Mouse (Mus musculus): ENCODE results near the gene Sirpb1a. TPM values are rescaled to one million over a fixed set of nuclear protein-coding genes. Genes with fewer than 3 reads are reported as not detected.

Gene Sirpb1a
- polyA plus RNA-seq (2017; shearing (Covaris generic)): 0.91 TPM

DNA sequence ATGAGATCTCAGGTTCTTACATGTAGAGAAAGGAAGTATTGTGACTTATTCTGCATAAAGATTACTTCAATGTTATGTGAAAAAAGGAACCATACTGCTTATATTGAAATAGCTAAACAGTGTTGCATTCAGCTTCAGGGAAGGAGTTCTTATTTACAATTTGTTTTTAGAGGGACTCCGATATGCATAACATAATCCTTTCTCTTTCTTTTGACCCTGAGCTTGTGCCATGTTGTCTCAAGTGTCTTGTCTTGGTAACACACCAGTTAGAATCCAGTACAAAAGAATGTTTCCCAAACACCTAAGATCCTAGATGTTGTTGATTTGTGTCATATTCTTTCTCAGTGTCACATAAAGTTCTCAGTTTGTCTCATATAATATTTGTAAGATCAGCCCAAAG lies at the start of gene Sirpb1a:
Gene Sirpb1a, minus strand, starts transcription at position 74 of the 400 bp plus-strand sequence.

DNA sequence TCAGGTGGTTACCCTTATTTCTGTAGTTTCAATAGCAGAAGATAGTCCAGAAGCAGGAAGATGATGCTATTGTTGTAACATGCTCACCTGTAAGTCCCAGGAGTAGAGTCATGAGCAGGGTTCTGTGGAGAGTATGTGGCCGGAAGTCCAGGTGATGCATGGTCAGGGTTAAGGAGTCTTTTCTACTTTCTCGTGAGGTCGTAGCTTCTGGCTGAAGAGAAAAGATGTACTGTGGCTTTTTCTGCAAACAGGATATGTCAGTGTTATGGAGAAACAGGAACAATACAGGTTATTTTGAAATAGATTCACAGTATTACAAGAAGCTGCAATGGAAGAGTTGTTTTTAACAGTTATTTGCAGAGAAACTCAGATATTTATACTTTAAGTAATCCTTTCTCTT lies 94.3 kb downstream of the Sirpb1a start, which contains the start of gene Gm9733:
Gene Gm9733, minus strand, starts transcription at position 240 of the 400 bp plus-strand sequence.

Other genes with a start within 250 kb of the Sirpb1a start
- not detected for gene Gm9733, start 94.2 kb downstream of the Sirpb1a start, polyA plus RNA-seq (2017; shearing (Covaris generic))
- gene Sirpb1b, start 148.5 kb upstream of the Sirpb1a start, polyA plus RNA-seq (2017; shearing (Covaris generic)): not detected